Mouse (Mus musculus) hindbrain, embryonic 15.5 days (tissue): ENCODE measurements around the gene Chchd3. TPM values are rescaled to one million over a fixed set of nuclear protein-coding genes. Genes with fewer than 3 reads are reported as not detected.

Source experiments
- ATAC-seq: fragments of 200-750 bp; cut with Nextera tagmentation; 2 replicates; pipeline ENCODE4 v1.8.0; 2017; ENCODE audit warnings: low read depth, moderate number of reproducible peaks, moderate TSS enrichment; ENCODE audit not compliant: low FRiP score
- H3K27ac ChIP-seq: fragments of 300-500 bp; sonication (generic); replicated peaks from 2 replicates; pipeline ENCODE4 v1.5.1; 2015; ENCODE audit warnings: mild to moderate bottlenecking, inconsistent platforms
- H3K27me3 ChIP-seq: fragments of 300-500 bp; sonication (generic); 2 replicates; pipeline ENCODE4 v1.6.1; 2015; ENCODE audit warnings: control low read depth, inconsistent platforms
- H3K36me3 ChIP-seq: fragments of 300-500 bp; sonication (generic); 2 replicates; pipeline ENCODE4 v1.6.1; 2015; ENCODE audit warnings: control low read depth, inconsistent platforms
- H3K4me1 ChIP-seq: fragments of 300-500 bp; sonication (generic); replicated peaks from 2 replicates; pipeline ENCODE4 v1.6.1; 2015; ENCODE audit warnings: control low read depth, inconsistent platforms
- H3K4me2 ChIP-seq: fragments of 300-500 bp; sonication (generic); 2 replicates; pipeline ENCODE4 v1.6.1; 2015; ENCODE audit warnings: moderate library complexity, mild to moderate bottlenecking, inconsistent platforms
- H3K4me3 ChIP-seq: fragments of 300-500 bp; sonication (generic); 2 replicates; pipeline ENCODE4 v1.5.1; 2015; ENCODE audit warnings: mild to moderate bottlenecking, inconsistent platforms
- H3K9ac ChIP-seq: fragments of 300-500 bp; sonication (generic); 2 replicates; pipeline ENCODE4 v1.6.1; 2015; ENCODE audit warnings: inconsistent platforms
- H3K9me3 ChIP-seq: fragments of 300-500 bp; sonication (generic); 2 replicates; pipeline ENCODE4 v1.6.1; 2016; ENCODE audit warnings: control low read depth, inconsistent platforms
- WGBS: fragments of 180-500 bp; shearing (Covaris S2); methylation state at CpG from one replicate; pipeline ENCODE4 v1.1.7; 2015; 5-methylcytosine and 5-hydroxymethylcytosine counted together
- polyA plus RNA-seq: library from polyadenylated mRNA; unstranded; fragments of >200 nt; fragmentation: Nextera tagmentation; extraction: Ambion mirVana; gene quantifications from 2 replicates; pipeline ENCODE4 v1.2.1, GENCODE M21; 2015

Chchd3 gene
- polyA plus RNA-seq, 1 experiment from 2014 or later, result 112 TPM

GRCm38 (mm10) chr6:33051642-33052041 lies 8.4 kb downstream of the Chchd3 start:
- H3K27me3 ChIP-seq, result no peaks in the 10 kb centered on the region
- WGBS, result 96% methylated on average over 2 of the region's 2 CpGs
- H3K4me2 ChIP-seq, result no peak overlapping the region
- no peaks in the 10 kb centered on the region for H3K9me3 ChIP-seq
- H3K4me3 ChIP-seq, result no peak overlapping the region
- no peak for ATAC-seq
- H3K4me1 ChIP-seq, result no peaks in the 10 kb centered on the region
- no peak overlapping the region for H3K9ac ChIP-seq
- H3K27ac ChIP-seq, result no peak overlapping the region
- H3K36me3 ChIP-seq, result peaks cover 5% of the 10 kb centered on the region; the same call in 1 of the 2 replicates

- WGBS, result 80% methylated on average over 6 of the region's 6 CpGs
- no peak for ATAC-seq
- H3K36me3 ChIP-seq, result peaks cover 5% of the 10 kb centered on the region; the same call in 1 of the 2 replicates
- no peak overlapping the region for H3K4me2 ChIP-seq
- H3K9me3 ChIP-seq, result no peaks in the 10 kb centered on the region
- H3K9ac ChIP-seq, result no peak overlapping the region
- H3K27me3 ChIP-seq, result no peaks in the 10 kb centered on the region
- H3K27ac ChIP-seq, result no peak overlapping the region
- no peaks in the 10 kb centered on the region for H3K4me1 ChIP-seq
- no peak overlapping the region for H3K4me3 ChIP-seq
Observed at GRCm38 (mm10) chr6:33049705-33050420, 10.2 kb downstream of the Chchd3 start.

- Histone ChIP-seq H3K4me3 (no peak overlapping the region), H3K4me2 (no peak overlapping the region), H3K9me3 (no peaks in the 10 kb centered on the region), H3K27ac (no peak overlapping the region), H3K27me3 (no peaks in the 10 kb centered on the region), H3K36me3 (0 out of 2 replicates have a peak, but pooled peaks cover 11% of the 10 kb centered on the region), H3K4me1 (no peaks in the 10 kb centered on the region), H3K9ac (no peak overlapping the region)
- no peak for ATAC-seq
- 91% methylated on average over 5 of the region's 5 CpGs for WGBS
Observed at GRCm38 (mm10) chr6:33043480-33043879, 16.6 kb downstream of the Chchd3 start.

GRCm38 (mm10) chr6:33042880-33043279 lies 17.2 kb downstream of the Chchd3 start:
- H3K4me1 ChIP-seq, result no peaks in the 10 kb centered on the region
- no peaks in the 10 kb centered on the region for H3K27me3 ChIP-seq
- no peak for ATAC-seq
- no peaks in the 10 kb centered on the region for H3K9me3 ChIP-seq
- no peak overlapping the region for H3K27ac ChIP-seq
- 85% methylated on average over 1 of the region's 1 CpGs for WGBS
- H3K4me3 ChIP-seq, result no peak overlapping the region
- no peak overlapping the region for H3K9ac ChIP-seq
- H3K36me3 ChIP-seq, result 0 out of 2 replicates have a peak, but pooled peaks cover 11% of the 10 kb centered on the region
- H3K4me2 ChIP-seq, result no peak overlapping the region

GRCm38 (mm10) chr6:33041978-33042377 lies 18.1 kb downstream of the Chchd3 start:
- Histone ChIP-seq H3K27ac (no peak overlapping the region), H3K4me2 (no peak overlapping the region), H3K9me3 (no peaks in the 10 kb centered on the region), H3K27me3 (no peaks in the 10 kb centered on the region), H3K4me1 (0 out of 2 replicates have a peak, but pooled peaks cover 5% of the 10 kb centered on the region), H3K4me3 (no peak overlapping the region), H3K9ac (no peak overlapping the region), H3K36me3 (0 out of 2 replicates have a peak, but pooled peaks cover 11% of the 10 kb centered on the region)
- no peak for ATAC-seq
- WGBS, result 89% methylated on average over 2 of the region's 2 CpGs

- Histone ChIP-seq H3K27ac (no peak overlapping the region), H3K27me3 (no peaks in the 10 kb centered on the region), H3K36me3 (0 out of 2 replicates have a peak, but pooled peaks cover 11% of the 10 kb centered on the region), H3K9me3 (no peaks in the 10 kb centered on the region), H3K4me3 (no peak overlapping the region), H3K9ac (no peak overlapping the region), H3K4me1 (0 out of 2 replicates have a peak, but pooled peaks cover 5% of the 10 kb centered on the region), H3K4me2 (no peak overlapping the region)
- no peak for ATAC-seq
- 88% methylated on average over 4 of the region's 4 CpGs for WGBS
Observed at GRCm38 (mm10) chr6:33040360-33041090, 19.5 kb downstream of the Chchd3 start.

- Histone ChIP-seq H3K4me1 (0 out of 2 replicates have a peak, but pooled peaks cover 4% of the 10 kb centered on the region), H3K9ac (no peak overlapping the region), H3K36me3 (no peaks in the 10 kb centered on the region), H3K4me2 (no peak overlapping the region), H3K4me3 (no peak overlapping the region), H3K27ac (no peak overlapping the region), H3K9me3 (no peaks in the 10 kb centered on the region), H3K27me3 (no peaks in the 10 kb centered on the region)
- no peak for ATAC-seq
- 96% methylated on average over 1 of the region's 1 CpGs for WGBS
Observed at GRCm38 (mm10) chr6:33032543-33032942, 27.5 kb downstream of the Chchd3 start.

GRCm38 (mm10) chr6:33031631-33032030 lies 28.4 kb downstream of the Chchd3 start:
- Histone ChIP-seq H3K4me3 (no peak overlapping the region), H3K27ac (no peak overlapping the region), H3K9me3 (no peaks in the 10 kb centered on the region), H3K9ac (no peak overlapping the region), H3K27me3 (no peaks in the 10 kb centered on the region), H3K4me2 (no peak overlapping the region), H3K36me3 (no peaks in the 10 kb centered on the region), H3K4me1 (no peaks in the 10 kb centered on the region)
- 83% methylated on average over 2 of the region's 2 CpGs for WGBS
- ATAC-seq, result no peak

- no peak overlapping the region for H3K9ac ChIP-seq
- no peak overlapping the region for H3K4me3 ChIP-seq
- no peaks in the 10 kb centered on the region for H3K4me1 ChIP-seq
- H3K27ac ChIP-seq, result no peak overlapping the region
- WGBS, result 96% methylated on average over 6 of the region's 6 CpGs
- H3K9me3 ChIP-seq, result no peaks in the 10 kb centered on the region
- H3K27me3 ChIP-seq, result no peaks in the 10 kb centered on the region
- no peak overlapping the region for H3K4me2 ChIP-seq
- no peaks in the 10 kb centered on the region for H3K36me3 ChIP-seq
- ATAC-seq, result no peak
Observed at GRCm38 (mm10) chr6:33028296-33028695, 31.8 kb downstream of the Chchd3 start.

GRCm38 (mm10) chr6:33025041-33025440 lies 35.0 kb downstream of the Chchd3 start:
- Histone ChIP-seq H3K9ac (no peak overlapping the region), H3K27ac (no peak overlapping the region), H3K4me3 (no peak overlapping the region), H3K4me1 (no peaks in the 10 kb centered on the region), H3K4me2 (no peak overlapping the region), H3K36me3 (no peaks in the 10 kb centered on the region), H3K9me3 (no peaks in the 10 kb centered on the region), H3K27me3 (no peaks in the 10 kb centered on the region)
- 100% methylated on average over 2 of the region's 2 CpGs for WGBS
- no peak for ATAC-seq

- no peaks in the 10 kb centered on the region for H3K36me3 ChIP-seq
- H3K9ac ChIP-seq, result no peak overlapping the region
- H3K27me3 ChIP-seq, result no peaks in the 10 kb centered on the region
- no peaks in the 10 kb centered on the region for H3K9me3 ChIP-seq
- peaks cover 11% of the 10 kb centered on the region for H3K4me1 ChIP-seq
- 0 out of 2 replicates have a peak overlapping the region, but pooled peaks have one; percentile 15 for H3K27ac ChIP-seq
- H3K4me2 ChIP-seq, result no peak overlapping the region
- no peak for ATAC-seq
- 69% methylated on average over 3 of the region's 3 CpGs for WGBS
- no peak overlapping the region for H3K4me3 ChIP-seq
Observed at GRCm38 (mm10) chr6:33004607-33005006, 55.5 kb downstream of the Chchd3 start.

GRCm38 (mm10) chr6:33002988-33003387 lies 57.1 kb downstream of the Chchd3 start:
- Histone ChIP-seq H3K36me3 (no peaks in the 10 kb centered on the region), H3K9me3 (no peaks in the 10 kb centered on the region), H3K27me3 (no peaks in the 10 kb centered on the region), H3K4me2 (no peak overlapping the region), H3K4me1 (peaks cover 11% of the 10 kb centered on the region), H3K27ac (no peak overlapping the region), H3K4me3 (no peak overlapping the region), H3K9ac (no peak overlapping the region)
- WGBS, result 89% methylated on average over 1 of the region's 1 CpGs
- ATAC-seq, result no peak
